ENCODE assay signal across 8 mouse cellular contexts in the genomic region with DNA sequence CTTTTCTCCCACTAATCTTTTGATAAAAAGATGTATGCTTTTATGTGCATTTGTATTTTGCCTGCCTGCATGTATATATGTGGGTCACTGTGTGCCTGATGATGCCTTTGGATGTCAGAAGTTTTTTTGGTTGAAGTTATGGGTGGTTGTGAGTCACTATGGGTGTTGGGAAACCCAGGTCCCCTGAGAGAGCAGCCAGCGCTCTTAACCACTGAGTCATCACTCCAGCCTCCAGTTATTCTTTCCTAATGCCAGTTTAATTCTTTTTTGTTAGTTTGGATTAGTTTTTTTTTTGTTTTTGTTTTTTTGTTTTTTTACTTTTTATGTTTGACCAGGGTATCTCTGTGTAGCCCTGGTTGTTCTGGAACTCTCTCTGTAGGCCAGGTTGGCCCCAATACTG. TPM values are rescaled to one million over a fixed set of nuclear protein-coding genes. Genes with fewer than 3 reads are reported as not detected.
DNase-seq lines count a peak whose midpoint lies in the region; ATAC-seq and TF ChIP-seq lines count a peak whose summit lies in the region.

No protein-coding gene starts in this region.

- H3K36me3 ChIP-seq in lung, embryonic 14.5 days (ENCODE audit: insufficient read depth), result no peaks in the 10 kb centered on the region
- H3K36me3 ChIP-seq in heart, postnatal 0 days (replicated peaks; ENCODE audit: control insufficient read depth, insufficient read depth, low read length), result no peaks in the 10 kb centered on the region
- H3K36me3 ChIP-seq in midbrain, embryonic 13.5 days, result no peaks in the 10 kb centered on the region

- TF ChIP-seq EP300 in heart, postnatal 0 days (IDR thresholded peaks at IDR 0.05; ENCODE audit: low read depth), result no peak

- ATAC-seq in lung, embryonic 14.5 days (ENCODE audit: insufficient read depth), result no peak
- no peak for ATAC-seq in heart, postnatal 0 days (ENCODE audit: insufficient read depth, low read depth)
- no peak for ATAC-seq in midbrain, embryonic 13.5 days
- ATAC-seq in monocyte, adult 5-6 weeks (replicated peaks; ENCODE audit: insufficient number of reproducible peaks, low FRiP score, low TSS enrichment, poor library complexity, severe bottlenecking), result no peak

- no peak overlapping the region for H3K4me2 ChIP-seq in lung, embryonic 14.5 days
- H3K4me2 ChIP-seq in heart, postnatal 0 days (ENCODE audit: low read depth, low read length), result no peak overlapping the region
- H3K4me2 ChIP-seq in midbrain, embryonic 13.5 days (replicated peaks), result no peak overlapping the region

- no peak overlapping the region for H3K9ac ChIP-seq in lung, embryonic 14.5 days
- no peak overlapping the region for H3K9ac ChIP-seq in heart, postnatal 0 days (replicated peaks; ENCODE audit: low read depth, low read length)
- H3K9ac ChIP-seq in midbrain, embryonic 13.5 days (replicated peaks), result no peak overlapping the region

- peaks cover 4% of the 10 kb centered on the region; the same call in 1 of the 2 replicates for H3K4me1 ChIP-seq in lung, embryonic 14.5 days (ENCODE audit: insufficient read depth)
- peaks cover 4% of the 10 kb centered on the region; the same call in 1 of the 2 replicates for H3K4me1 ChIP-seq in heart, postnatal 0 days (ENCODE audit: control insufficient read depth, insufficient read depth)
- peaks cover 10% of the 10 kb centered on the region for H3K4me1 ChIP-seq in midbrain, embryonic 13.5 days (replicated peaks)

- 73% methylated on average over 1 of the region's 1 CpGs for WGBS in lung, embryonic 14.5 days
- 55% methylated on average over 1 of the region's 1 CpGs for WGBS in heart, postnatal 0 days
- WGBS in midbrain, embryonic 13.5 days, result 87% methylated on average over 1 of the region's 1 CpGs

- no peak for DNase-seq in lung, embryonic 14.5 days
- DNase-seq in lung, postnatal 4 days, result no peak
- DNase-seq in brain, adult 2 months (ENCODE audit: low read depth, low spot score), result peak; percentile 81
- DNase-seq in heart, postnatal 0 days (ENCODE audit: low spot score), result peak; percentile 29
- DNase-seq in thymus, postnatal 14 days, result no peak
- DNase-seq in frontal cortex, postnatal 10 days (ENCODE audit: low spot score in 2 of 2), result no peak

- TF ChIP-seq CTCF in lung, embryonic 14.5 days (IDR thresholded peaks at IDR 0.05; ENCODE audit: low read depth), result no peak
- no peak for TF ChIP-seq CTCF in heart, postnatal 0 days (IDR thresholded peaks at IDR 0.05; ENCODE audit: low read depth)

- no peaks in the 10 kb centered on the region for H3K27me3 ChIP-seq in lung, embryonic 14.5 days (ENCODE audit: insufficient read depth, low read length)
- H3K27me3 ChIP-seq in heart, postnatal 0 days (ENCODE audit: control insufficient read depth, insufficient read depth, low read length), result no peaks in the 10 kb centered on the region
- no peaks in the 10 kb centered on the region for H3K27me3 ChIP-seq in midbrain, embryonic 13.5 days

- no peak overlapping the region for H3K4me3 ChIP-seq in lung, embryonic 14.5 days (ENCODE audit: low read depth, low read length)
- H3K4me3 ChIP-seq in heart, postnatal 0 days (ENCODE audit: low read depth, low read length), result no peak overlapping the region
- no peak overlapping the region for H3K4me3 ChIP-seq in midbrain, embryonic 13.5 days (replicated peaks)

- H3K27ac ChIP-seq in lung, embryonic 14.5 days (ENCODE audit: low read depth), result peak overlapping the region; percentile 25; the same call in 1 of the 2 replicates
- H3K27ac ChIP-seq in heart, postnatal 0 days (ENCODE audit: low read depth), result peak overlapping the region; percentile 33
- 0 out of 2 replicates have a peak overlapping the region, but pooled peaks have one; percentile 4 for H3K27ac ChIP-seq in midbrain, embryonic 13.5 days

- H3K9me3 ChIP-seq in lung, embryonic 14.5 days (ENCODE audit: low read depth, low read length), result no peaks in the 10 kb centered on the region
- no peaks in the 10 kb centered on the region for H3K9me3 ChIP-seq in heart, postnatal 0 days (replicated peaks; ENCODE audit: control insufficient read depth, low read length)
- H3K9me3 ChIP-seq in midbrain, embryonic 13.5 days, result no peaks in the 10 kb centered on the region

RNA-seq across cellular contexts. Expression of a gene that starts 5.5 kb away (rescaled TPM):
- polyA plus RNA-seq in lung, embryonic 14.5 days (2014; fragmentation: Nextera tagmentation; extraction: Ambion mirVana), result 5.3 and 6.9 TPM in 2 replicates
- 1.8 and 7.7 TPM in 2 replicates for total RNA-seq in heart, postnatal 0 days (2014; rRNA removed; ENCODE audit: low replicate concordance)
- polyA plus RNA-seq in heart, postnatal 0 days (2015; fragmentation: Nextera tagmentation; extraction: Ambion mirVana), result 5.7 and 5.8 TPM in 2 replicates
- 4.8 and 5.6 TPM in 2 replicates for polyA plus RNA-seq in midbrain, embryonic 13.5 days (2015; fragmentation: Nextera tagmentation; extraction: Ambion mirVana)
- total RNA-seq in monocyte, adult 5-6 weeks (2017), result 1.9 to 3.1 TPM (median 2.3 TPM) in 3 replicates

RNA-seq across cellular contexts. Expression of a gene that starts 59.6 kb away (rescaled TPM):
- polyA plus RNA-seq in lung, embryonic 14.5 days (2014; fragmentation: Nextera tagmentation; extraction: Ambion mirVana), result 2.3 and 4.1 TPM in 2 replicates
- total RNA-seq in heart, postnatal 0 days (2014; rRNA removed; ENCODE audit: low replicate concordance), result not detected in 2 replicates
- polyA plus RNA-seq in heart, postnatal 0 days (2015; fragmentation: Nextera tagmentation; extraction: Ambion mirVana), result 0.11 and 0.15 TPM in 2 replicates
- polyA plus RNA-seq in midbrain, embryonic 13.5 days (2015; fragmentation: Nextera tagmentation; extraction: Ambion mirVana), result 23.5 and 25.2 TPM in 2 replicates
- total RNA-seq in monocyte, adult 5-6 weeks (2017), result not detected in 3 replicates

Comparison
In these comparisons a context has a peak if more than half of its experiments do, and no peak if none do; other contexts are left out.
1. DNase-seq: peak in brain, adult 2 months (single experiment) and heart, postnatal 0 days (single experiment); none in lung, embryonic 14.5 days (single experiment), lung, postnatal 4 days (0 of 2), thymus, postnatal 14 days (single experiment) and frontal cortex, postnatal 10 days (0 of 2).
2. Peak in every context shown above with its lines, with median percentiles within 50 percentile points of each other: H3K27ac ChIP-seq.